Mouse (Mus musculus): ENCODE results near the gene Iqschfp. TPM values are rescaled to one million over a fixed set of nuclear protein-coding genes. Genes with fewer than 3 reads are reported as not detected.

Iqschfp gene
- polyA plus RNA-seq, 1 experiment from 2014 or later, result not detected

- Histone ChIP-seq H3K27ac (ENCODE audit: low read length) (no peak overlapping the region), H3K9ac (replicated peaks; ENCODE audit: low read depth) (no peak overlapping the region), H3K4me1 (ENCODE audit: insufficient read depth, low read depth, low read length) (0 out of 2 replicates have a peak, but pooled peaks cover 5% of the 10 kb centered on the region), H3K27me3 (replicated peaks; ENCODE audit: insufficient read depth, low read length) (no peaks in the 10 kb centered on the region), H3K4me3 (ENCODE audit: low read depth, low read length) (no peak overlapping the region), H3K9me3 (ENCODE audit: low read length) (no peaks in the 10 kb centered on the region), H3K4me2 (replicated peaks; ENCODE audit: low read depth, low read length) (no peak overlapping the region), H3K36me3 (ENCODE audit: insufficient read depth, low read length) (no peaks in the 10 kb centered on the region)
- ATAC-seq, result no peak
- 88% methylated on average over 8 of the region's 8 CpGs for whole genome bisulfite sequencing
- TF ChIP-seq EP300 (IDR thresholded peaks at IDR 0.05), result no peak
- no peak for TF ChIP-seq CTCF (IDR thresholded peaks at IDR 0.05)
- DNase-seq (ENCODE audit: low spot score), result no peak
Measured at GRCm38 (mm10) chr3:68518041-68518440, 626.0 kb downstream of the Iqschfp start.

GRCm38 (mm10) chr3:68518586-68518985 is 626.6 kb downstream of the Iqschfp start:
- Histone ChIP-seq H3K36me3 (ENCODE audit: insufficient read depth, low read length) (no peaks in the 10 kb centered on the region), H3K9me3 (ENCODE audit: low read length) (no peaks in the 10 kb centered on the region), H3K4me2 (replicated peaks; ENCODE audit: low read depth, low read length) (no peak overlapping the region), H3K27me3 (replicated peaks; ENCODE audit: insufficient read depth, low read length) (no peaks in the 10 kb centered on the region), H3K4me1 (ENCODE audit: insufficient read depth, low read depth, low read length) (0 out of 2 replicates have a peak, but pooled peaks cover 5% of the 10 kb centered on the region), H3K9ac (replicated peaks; ENCODE audit: low read depth) (no peak overlapping the region), H3K27ac (ENCODE audit: low read length) (no peak overlapping the region), H3K4me3 (ENCODE audit: low read depth, low read length) (no peak overlapping the region)
- DNase-seq (ENCODE audit: low spot score) (no peak), ATAC-seq (no peak)
- 84% methylated on average over 5 of the region's 5 CpGs for WGBS
- TF ChIP-seq CTCF (IDR thresholded peaks at IDR 0.05) (no peak), EP300 (IDR thresholded peaks at IDR 0.05) (no peak)

- Histone ChIP-seq H3K4me3 (ENCODE audit: low read depth, low read length) (no peak overlapping the region), H3K9ac (replicated peaks; ENCODE audit: low read depth) (no peak overlapping the region), H3K4me2 (replicated peaks; ENCODE audit: low read depth, low read length) (no peak overlapping the region), H3K9me3 (ENCODE audit: low read length) (no peaks in the 10 kb centered on the region), H3K27me3 (replicated peaks; ENCODE audit: insufficient read depth, low read length) (no peaks in the 10 kb centered on the region), H3K36me3 (ENCODE audit: insufficient read depth, low read length) (no peaks in the 10 kb centered on the region), H3K4me1 (ENCODE audit: insufficient read depth, low read depth, low read length) (no peaks in the 10 kb centered on the region), H3K27ac (ENCODE audit: low read length) (no peak overlapping the region)
- WGBS, result 88% methylated on average over 10 of the region's 10 CpGs
- TF ChIP-seq CTCF (IDR thresholded peaks at IDR 0.05), result no peak
- no peak for TF ChIP-seq EP300 (IDR thresholded peaks at IDR 0.05)
- ATAC-seq (no peak), DNase-seq (ENCODE audit: low spot score) (no peak)
Measured at GRCm38 (mm10) chr3:68525361-68525878, 633.4 kb downstream of the Iqschfp start.

GRCm38 (mm10) chr3:68526416-68526815 is 634.4 kb downstream of the Iqschfp start:
- WGBS, result 50% methylated on average over 4 of the region's 4 CpGs
- H3K4me2 ChIP-seq (replicated peaks; ENCODE audit: low read depth, low read length), result no peak overlapping the region
- ATAC-seq, result no peak

GRCm38 (mm10) chr3:68527182-68527581 is 635.1 kb downstream of the Iqschfp start:
- H3K9ac ChIP-seq (replicated peaks; ENCODE audit: low read depth), result no peak overlapping the region
- no peaks in the 10 kb centered on the region for H3K27me3 ChIP-seq (replicated peaks; ENCODE audit: insufficient read depth, low read length)
- TF ChIP-seq EP300 (IDR thresholded peaks at IDR 0.05) (no peak), CTCF (IDR thresholded peaks at IDR 0.05) (no peak)
- 80% methylated on average over 4 of the region's 4 CpGs for WGBS
- ATAC-seq (no peak), DNase-seq (ENCODE audit: low spot score) (no peak)
- H3K4me1 ChIP-seq (ENCODE audit: insufficient read depth, low read depth, low read length), result no peaks in the 10 kb centered on the region
- no peak overlapping the region for H3K4me3 ChIP-seq (ENCODE audit: low read depth, low read length)
- no peak overlapping the region for H3K4me2 ChIP-seq (replicated peaks; ENCODE audit: low read depth, low read length)
- no peak overlapping the region for H3K27ac ChIP-seq (ENCODE audit: low read length)
- no peaks in the 10 kb centered on the region for H3K9me3 ChIP-seq (ENCODE audit: low read length)
- H3K36me3 ChIP-seq (ENCODE audit: insufficient read depth, low read length), result no peaks in the 10 kb centered on the region

More at GRCm38 (mm10) chr3:68526416-68526815, 634.4 kb downstream of the Iqschfp start:
- Histone ChIP-seq H3K4me3 (ENCODE audit: low read depth, low read length) (no peak overlapping the region), H3K27me3 (replicated peaks; ENCODE audit: insufficient read depth, low read length) (no peaks in the 10 kb centered on the region), H3K9me3 (ENCODE audit: low read length) (no peaks in the 10 kb centered on the region), H3K9ac (replicated peaks; ENCODE audit: low read depth) (no peak overlapping the region), H3K36me3 (ENCODE audit: insufficient read depth, low read length) (no peaks in the 10 kb centered on the region), H3K27ac (ENCODE audit: low read length) (no peak overlapping the region), H3K4me1 (ENCODE audit: insufficient read depth, low read depth, low read length) (no peaks in the 10 kb centered on the region)
- no peak for DNase-seq (ENCODE audit: low spot score)
- TF ChIP-seq CTCF (IDR thresholded peaks at IDR 0.05) (no peak), EP300 (IDR thresholded peaks at IDR 0.05) (no peak)

- Histone ChIP-seq H3K27me3 (replicated peaks; ENCODE audit: insufficient read depth, low read length) (no peaks in the 10 kb centered on the region), H3K4me2 (replicated peaks; ENCODE audit: low read depth, low read length) (no peak overlapping the region), H3K9me3 (ENCODE audit: low read length) (no peaks in the 10 kb centered on the region), H3K9ac (replicated peaks; ENCODE audit: low read depth) (no peak overlapping the region), H3K36me3 (ENCODE audit: insufficient read depth, low read length) (no peaks in the 10 kb centered on the region), H3K27ac (ENCODE audit: low read length) (no peak overlapping the region), H3K4me1 (ENCODE audit: insufficient read depth, low read depth, low read length) (0 out of 2 replicates have a peak, but pooled peaks cover 8% of the 10 kb centered on the region), H3K4me3 (ENCODE audit: low read depth, low read length) (no peak overlapping the region)
- DNase-seq (ENCODE audit: low spot score) (no peak), ATAC-seq (no peak)
- WGBS, result 84% methylated on average over 4 of the region's 4 CpGs
- TF ChIP-seq CTCF (IDR thresholded peaks at IDR 0.05), result no peak
Measured at GRCm38 (mm10) chr3:68531908-68532307, 639.9 kb downstream of the Iqschfp start.

Data from lung, postnatal 0 days (tissue).